Mouse (Mus musculus): Measurements from ENCODE around the gene Zc3h8.

The Zc3h8 gene

GRCm38 (mm10) chr2:128890661-128891335 is 53.1 kb downstream of the Zc3h8 start:
- DNase-seq, result no peak

DNA sequence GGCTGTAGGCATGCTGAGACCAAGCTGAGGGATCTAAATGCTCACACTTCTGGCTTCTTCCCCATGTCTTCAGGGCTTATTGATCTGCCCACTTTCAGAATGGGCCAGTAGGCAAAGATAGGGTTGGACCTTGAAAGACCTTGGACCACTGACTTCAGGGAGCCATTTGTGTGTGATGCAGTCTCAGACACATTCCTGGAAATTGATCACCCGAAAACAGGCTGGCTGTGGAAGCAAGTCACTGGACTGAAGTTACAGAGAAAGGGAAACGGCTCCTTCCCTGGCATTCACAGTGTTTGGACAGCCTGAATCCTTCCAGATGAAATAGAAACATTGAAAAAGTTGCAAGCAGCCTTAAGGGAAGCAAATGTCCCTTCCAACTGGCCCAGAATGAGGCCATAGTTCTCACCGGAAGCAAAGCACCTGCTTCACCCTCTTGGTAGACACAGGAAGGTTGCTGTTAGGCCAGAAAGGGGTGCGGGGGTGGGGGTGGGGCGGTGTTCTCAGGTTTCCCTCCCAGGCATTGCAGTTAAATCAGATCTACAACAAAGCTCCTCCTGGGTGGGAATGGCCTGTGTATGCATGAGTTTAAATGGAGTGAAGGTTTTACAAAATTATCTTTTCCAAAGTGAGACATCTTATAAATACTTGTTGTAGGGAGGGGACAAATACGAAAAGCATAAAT is 55.9 kb downstream of the Zc3h8 start:
- no peak for DNase-seq

- DNase-seq, result no peak
These were observed 58.6 kb downstream of the Zc3h8 start for GRCm38 (mm10) chr2:128885225-128885811.

- peak; percentile 47 for DNase-seq
These were observed 62.6 kb downstream of the Zc3h8 start for GRCm38 (mm10) chr2:128881236-128881635.
